Mouse (Mus musculus) liver, embryonic 16.5 days (tissue): ENCODE measurements around the gene Ttll1. TPM values are rescaled to one million over a fixed set of nuclear protein-coding genes. Genes with fewer than 3 reads are reported as not detected.
"Not testable (repeated sequence)": the region's sequence is repeated elsewhere in the genome, so short reads cannot be mapped to it uniquely, and the experiment has no call there.

Source experiments
- ATAC-seq: fragments of 200-750 bp; cut with Nextera tagmentation; 2 replicates; pipeline ENCODE4 v1.8.0; 2017; ENCODE audit warnings: low read depth, mild to moderate bottlenecking, moderate number of reproducible peaks, moderate library complexity
- H3K27ac ChIP-seq: fragments of 300-500 bp; sonication (generic); 2 replicates; pipeline ENCODE4 v1.5.1; 2014; ENCODE audit warnings: mild to moderate bottlenecking, low read length
- H3K27me3 ChIP-seq: fragments of 300-500 bp; sonication (generic); 2 replicates; pipeline ENCODE4 v1.6.1; 2014; ENCODE audit warnings: low read depth, low read length, mixed read lengths; ENCODE audit not compliant: control insufficient read depth, insufficient read depth
- H3K36me3 ChIP-seq: fragments of 300-500 bp; sonication (generic); 2 replicates; pipeline ENCODE4 v1.6.1; 2014; ENCODE audit warnings: mild to moderate bottlenecking; ENCODE audit not compliant: control insufficient read depth, insufficient read depth
- H3K4me1 ChIP-seq: fragments of 300-500 bp; sonication (generic); 2 replicates; pipeline ENCODE4 v1.6.1; 2014; ENCODE audit warnings: low read depth, low read length, mixed read lengths; ENCODE audit not compliant: control insufficient read depth
- H3K4me2 ChIP-seq: fragments of 300-500 bp; sonication (generic); 2 replicates; pipeline ENCODE4 v1.6.1; 2014; ENCODE audit warnings: low read depth, low read length, mixed read lengths
- H3K4me3 ChIP-seq: fragments of 300-500 bp; sonication (generic); 2 replicates; pipeline ENCODE4 v1.5.1; 2014; ENCODE audit warnings: low read depth, mild to moderate bottlenecking, low read length
- H3K9ac ChIP-seq: fragments of 300-500 bp; sonication (generic); 2 replicates; pipeline ENCODE4 v1.6.1; 2014; ENCODE audit warnings: low read depth, low read length
- H3K9me3 ChIP-seq: fragments of 300-500 bp; sonication (generic); replicated peaks from 2 replicates; pipeline ENCODE4 v1.6.1; 2016; ENCODE audit warnings: low read length; ENCODE audit not compliant: control insufficient read depth
- WGBS: fragments of 180-500 bp; shearing (Covaris S2); extraction: QIAGEN DNeasy Blood & Tissue Kit; methylation state at CpG from one replicate; pipeline ENCODE4 v1.1.7; 2014; ENCODE audit not compliant: insufficient replicate concordance; 5-methylcytosine and 5-hydroxymethylcytosine counted together
- polyA plus RNA-seq: library from polyadenylated mRNA; unstranded; fragments of >200 nt; fragmentation: Nextera tagmentation; extraction: Ambion mirVana; gene quantifications from 2 replicates; pipeline ENCODE4 v1.2.1, GENCODE M21; 2015

The Ttll1 gene
- polyA plus RNA-seq, 1 experiment from 2014 or later, result 4.7 TPM

DNA sequence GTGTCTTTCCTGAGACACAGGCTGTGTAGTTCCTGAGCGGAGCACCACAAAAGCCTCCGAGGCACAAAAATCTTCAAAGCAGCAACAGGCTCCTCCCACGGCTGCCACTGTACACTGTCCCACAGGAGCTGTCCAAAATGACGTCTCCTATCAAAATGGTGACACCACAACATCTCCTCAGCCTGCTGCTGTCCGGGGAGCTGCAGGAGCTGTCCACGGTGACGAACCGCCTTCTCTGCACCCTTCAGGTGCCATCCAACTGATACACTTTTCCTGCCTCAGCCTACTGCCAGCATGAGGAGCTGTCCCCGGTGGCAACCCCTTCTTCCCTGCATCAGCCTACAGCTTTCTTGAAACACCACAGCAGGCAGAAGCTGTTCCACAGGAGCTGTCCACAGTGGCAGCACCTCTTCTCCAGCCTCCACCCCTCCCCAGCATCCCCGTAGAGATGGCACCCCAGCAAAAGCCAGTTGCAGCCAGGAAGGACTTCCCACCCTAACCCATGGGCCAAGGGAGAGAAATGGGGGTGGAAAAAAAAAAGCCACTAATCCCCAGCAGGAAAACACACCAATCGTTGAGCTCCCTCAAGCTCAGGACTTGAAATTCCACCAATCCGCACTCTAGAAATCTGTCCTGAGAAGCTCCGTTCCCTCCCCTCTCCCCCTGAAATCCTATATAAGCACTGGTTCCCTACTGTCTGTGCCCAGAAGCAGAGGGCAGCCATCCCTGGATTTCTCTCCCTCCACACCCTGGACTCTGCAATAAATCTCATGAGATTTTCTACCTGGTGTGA, 2.0 kb upstream of the Ttll1 start:
- no peak for ATAC-seq
- H3K9ac ChIP-seq, result no peak overlapping the region
- no peaks in the 10 kb centered on the region for H3K36me3 ChIP-seq
- no peaks in the 10 kb centered on the region for H3K9me3 ChIP-seq
- H3K27me3 ChIP-seq, result no peaks in the 10 kb centered on the region
- H3K4me1 ChIP-seq, result peaks cover 9% of the 10 kb centered on the region
- no peak overlapping the region for H3K4me3 ChIP-seq
- no peak overlapping the region for H3K4me2 ChIP-seq
- 43% methylated on average over 13 of the region's 13 CpGs for WGBS
- no peak overlapping the region for H3K27ac ChIP-seq

- peak; percentile 8; the same call in 1 of the 2 replicates for ATAC-seq
- peaks cover 9% of the 10 kb centered on the region for H3K4me1 ChIP-seq
- no peaks in the 10 kb centered on the region for H3K27me3 ChIP-seq
- WGBS, result 22% methylated on average over 17 of the region's 17 CpGs
- no peaks in the 10 kb centered on the region for H3K36me3 ChIP-seq
- H3K4me3 ChIP-seq, result peak overlapping the region; percentile 61
- H3K27ac ChIP-seq, result no peak overlapping the region
- H3K9ac ChIP-seq, result peak overlapping the region; percentile 50
- peak overlapping the region; percentile 85 for H3K4me2 ChIP-seq
- H3K9me3 ChIP-seq, result no peaks in the 10 kb centered on the region
Observed at GRCm38 (mm10) chr15:83509950-83510804, 516 bp downstream of the Ttll1 start.

DNA sequence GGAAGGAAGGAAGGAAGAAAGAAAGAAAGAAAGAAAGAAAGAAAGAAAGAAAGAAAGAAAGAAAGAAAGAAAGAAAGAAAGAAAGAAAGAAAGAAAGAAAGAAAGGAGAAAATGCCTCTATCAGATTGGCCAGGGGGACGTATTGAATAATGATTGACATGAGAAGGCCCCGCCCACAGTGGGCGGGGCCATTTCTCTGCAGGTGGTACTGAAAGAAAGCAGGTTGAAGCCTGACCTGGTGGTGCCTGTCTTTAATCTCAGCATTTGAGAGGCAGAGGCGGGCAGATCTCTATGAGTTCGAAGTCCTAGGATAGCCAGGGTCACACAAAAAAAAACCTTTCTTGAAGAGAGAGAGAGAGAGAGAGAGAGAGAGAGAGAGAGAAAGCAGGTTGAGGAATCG, 9.2 kb downstream of the Ttll1 start:
- not testable (repeated sequence) for H3K4me2 ChIP-seq, H3K36me3 ChIP-seq, H3K27me3 ChIP-seq, H3K9me3 ChIP-seq, H3K9ac ChIP-seq, H3K27ac ChIP-seq, ATAC-seq, H3K4me3 ChIP-seq, H3K4me1 ChIP-seq
- WGBS, result 55% methylated on average over 6 of the region's 6 CpGs

GRCm38 (mm10) chr15:83500352-83500751, 10.3 kb downstream of the Ttll1 start:
- Histone ChIP-seq H3K9ac (no peak overlapping the region), H3K27me3 (no peaks in the 10 kb centered on the region), H3K36me3 (no peaks in the 10 kb centered on the region), H3K4me3 (no peak overlapping the region), H3K4me1 (no peaks in the 10 kb centered on the region; the same call in 1 of the 2 replicates), H3K4me2 (no peak overlapping the region), H3K27ac (no peak overlapping the region), H3K9me3 (no peaks in the 10 kb centered on the region)
- 45% methylated on average over 3 of the region's 3 CpGs for WGBS
- ATAC-seq, result no peak

DNA sequence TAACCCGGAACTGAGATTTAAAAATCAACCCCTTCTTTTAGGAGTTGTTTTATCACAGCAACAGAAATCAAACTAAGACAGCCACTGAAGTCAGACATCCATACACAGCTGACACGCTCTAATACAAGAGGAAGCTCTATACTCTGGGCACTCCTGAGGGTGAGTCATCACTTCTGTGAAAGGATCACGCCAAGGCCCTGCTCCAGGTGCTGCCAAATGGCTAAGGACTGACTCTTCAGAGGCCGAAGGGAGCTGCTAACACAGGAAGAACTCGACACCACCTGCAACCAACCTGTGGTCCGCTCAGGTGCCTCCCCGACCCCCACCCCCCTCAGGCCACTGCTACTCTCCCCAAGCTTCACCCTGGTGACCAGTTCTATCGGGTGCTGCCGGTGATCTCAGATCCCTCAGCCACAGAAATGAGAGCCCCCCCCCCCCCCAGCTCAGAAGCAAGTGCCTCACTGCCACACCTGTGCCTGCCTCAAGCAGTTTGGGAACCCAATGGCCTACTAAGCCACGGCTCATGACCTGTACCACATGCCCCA, 11.4 kb downstream of the Ttll1 start:
- Histone ChIP-seq H3K27me3 (no peaks in the 10 kb centered on the region), H3K4me1 (peaks cover 6% of the 10 kb centered on the region), H3K4me3 (no peak overlapping the region), H3K4me2 (no peak overlapping the region), H3K27ac (no peak overlapping the region), H3K36me3 (no peaks in the 10 kb centered on the region), H3K9ac (no peak overlapping the region), H3K9me3 (no peaks in the 10 kb centered on the region)
- ATAC-seq, result no peak
- WGBS, result 69% methylated on average over 10 of the region's 10 CpGs

- H3K27ac ChIP-seq, result no peak overlapping the region
- WGBS, result 78% methylated on average over 6 of the region's 6 CpGs
- H3K27me3 ChIP-seq, result no peaks in the 10 kb centered on the region
- H3K4me1 ChIP-seq, result peaks cover 6% of the 10 kb centered on the region
- H3K9me3 ChIP-seq, result no peaks in the 10 kb centered on the region
- no peak overlapping the region for H3K9ac ChIP-seq
- no peak overlapping the region for H3K4me2 ChIP-seq
- no peak overlapping the region for H3K4me3 ChIP-seq
- H3K36me3 ChIP-seq, result no peaks in the 10 kb centered on the region
- ATAC-seq, result no peak
Observed at GRCm38 (mm10) chr15:83497299-83497698, 13.4 kb downstream of the Ttll1 start.

GRCm38 (mm10) chr15:83495787-83496367, 14.8 kb downstream of the Ttll1 start:
- ATAC-seq, result peak; percentile 62
- Histone ChIP-seq H3K4me3 (peak overlapping the region; percentile 34), H3K27ac (no peak overlapping the region), H3K36me3 (no peaks in the 10 kb centered on the region), H3K4me1 (peaks cover 6% of the 10 kb centered on the region), H3K4me2 (peak overlapping the region; percentile 43), H3K9ac (no peak overlapping the region), H3K27me3 (no peaks in the 10 kb centered on the region), H3K9me3 (no peaks in the 10 kb centered on the region)
- WGBS, result 59% methylated on average over 22 of the region's 22 CpGs

DNA sequence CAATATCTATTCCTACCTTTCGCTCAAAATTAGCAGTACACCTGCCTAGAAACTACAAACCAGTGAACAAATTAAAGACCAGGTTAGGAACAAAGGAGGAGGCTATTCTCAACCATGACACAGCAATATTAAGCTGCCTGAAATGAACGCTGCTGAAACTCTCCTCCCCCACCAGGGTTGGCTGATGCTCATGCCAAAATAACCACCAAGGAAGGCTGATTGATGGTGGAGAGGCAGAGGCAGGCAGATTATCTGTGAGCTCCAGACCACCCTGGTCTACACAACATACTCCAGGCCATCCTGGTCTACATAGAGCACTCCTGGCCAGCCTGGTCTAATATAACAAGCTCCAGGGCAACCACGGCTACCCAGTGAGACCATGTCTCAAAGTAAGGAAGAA, 15.5 kb downstream of the Ttll1 start:
- Histone ChIP-seq H3K36me3 (no peaks in the 10 kb centered on the region), H3K4me1 (peaks cover 6% of the 10 kb centered on the region), H3K9me3 (no peaks in the 10 kb centered on the region), H3K27me3 (no peaks in the 10 kb centered on the region), H3K4me2 (no peak overlapping the region), H3K9ac (no peak overlapping the region), H3K27ac (no peak overlapping the region), H3K4me3 (no peak overlapping the region)
- 56% methylated on average over 3 of the region's 3 CpGs for WGBS
- ATAC-seq, result no peak
